Mouse (Mus musculus) embryonic facial prominence, embryonic 12.5 days (tissue): ENCODE results near the gene Slc25a1. TPM values are rescaled to one million over a fixed set of nuclear protein-coding genes. Genes with fewer than 3 reads are reported as not detected.
"Not testable (repeated sequence)": the region's sequence is repeated elsewhere in the genome, so short reads cannot be mapped to it uniquely, and the experiment has no call there.

Experiments
- ATAC-seq: fragments of 200-750 bp; cut with Nextera tagmentation; 2 replicates; pipeline ENCODE4 v1.8.0; 2017; ENCODE audit not compliant: insufficient number of reproducible peaks, insufficient read depth, low FRiP score, low TSS enrichment
- H3K27ac ChIP-seq: fragments of 300-500 bp; sonication (generic); 2 replicates; pipeline ENCODE4 v1.5.1; 2016; ENCODE audit warnings: mild to moderate bottlenecking
- H3K27me3 ChIP-seq: fragments of 300-500 bp; sonication (generic); 2 replicates; pipeline ENCODE4 v1.6.1; 2016; ENCODE audit warnings: mild to moderate bottlenecking, moderate library complexity
- H3K36me3 ChIP-seq: fragments of 300-500 bp; sonication (generic); 2 replicates; pipeline ENCODE4 v1.6.1; 2016; ENCODE audit warnings: mild to moderate bottlenecking
- H3K4me1 ChIP-seq: fragments of 300-500 bp; sonication (generic); 2 replicates; pipeline ENCODE4 v1.6.1; 2016
- H3K4me2 ChIP-seq: fragments of 300-500 bp; sonication (generic); replicated peaks from 2 replicates; pipeline ENCODE4 v1.6.1; 2016; ENCODE audit warnings: mild to moderate bottlenecking, moderate library complexity
- H3K4me3 ChIP-seq: fragments of 300-500 bp; sonication (generic); 2 replicates; pipeline ENCODE4 v1.5.1; 2016; ENCODE audit warnings: mild to moderate bottlenecking
- H3K9ac ChIP-seq: fragments of 300-500 bp; sonication (generic); 2 replicates; pipeline ENCODE4 v1.6.1; 2016; ENCODE audit warnings: mild to moderate bottlenecking, moderate library complexity
- H3K9me3 ChIP-seq: fragments of 300-500 bp; sonication (generic); 2 replicates; pipeline ENCODE4 v1.6.1; 2016; ENCODE audit warnings: mild to moderate bottlenecking, moderate library complexity
- WGBS: fragments of 180-500 bp; shearing (Covaris S2); methylation state at CpG from one replicate; pipeline ENCODE4 v1.1.7; 2016; 5-methylcytosine and 5-hydroxymethylcytosine counted together
- polyA plus RNA-seq: library from polyadenylated mRNA; unstranded; fragments of >200 nt; fragmentation: Nextera tagmentation; extraction: Ambion mirVana; gene quantifications from 2 replicates; pipeline ENCODE4 v1.2.1, GENCODE M21; 2016

The Slc25a1 gene
- 88.5 and 89.5 TPM in 2 replicates for polyA plus RNA-seq

- Histone ChIP-seq H3K4me1 (peaks cover 9% of the 10 kb centered on the region; the same call in 1 of the 2 replicates), H3K27ac (peak within 1 kb of the TSS; percentile 36), H3K9me3 (no peaks in the 10 kb centered on the region), H3K36me3 (peaks cover 13% of the 10 kb centered on the region; the same call in 1 of the 2 replicates), H3K4me2 (peak within 1 kb of the TSS; percentile 92), H3K27me3 (no peaks in the 10 kb centered on the region), H3K4me3 (peak within 1 kb of the TSS; percentile 67), H3K9ac (peak within 1 kb of the TSS; percentile 81)
- ATAC-seq: peak; percentile 62
- WGBS: under 1% methylated on average over 41 of the region's 47 CpGs
These were observed at the start of gene Slc25a1 for GRCm38 (mm10) chr16:17928087-17928580. Gene Slc25a1, minus strand, starts transcription at chr16:17928219.

GRCm38 (mm10) chr16:17971853-17972252, 43.8 kb upstream of the Slc25a1 start:
- no peak overlapping the region for H3K27ac ChIP-seq
- no peaks in the 10 kb centered on the region for H3K36me3 ChIP-seq
- H3K4me1 ChIP-seq: no peaks in the 10 kb centered on the region
- no peak overlapping the region for H3K4me3 ChIP-seq
- ATAC-seq: no peak
- H3K27me3 ChIP-seq: 0 out of 2 replicates have a peak, but pooled peaks cover 3% of the 10 kb centered on the region
- H3K9ac ChIP-seq: no peak overlapping the region
- H3K4me2 ChIP-seq: no peak overlapping the region
- no peaks in the 10 kb centered on the region for H3K9me3 ChIP-seq
- WGBS: 71% methylated on average over 5 of the region's 5 CpGs

GRCm38 (mm10) chr16:17962091-17962490, 34.1 kb upstream of the Slc25a1 start:
- Histone ChIP-seq H3K36me3 (no peaks in the 10 kb centered on the region), H3K4me2 (no peak overlapping the region), H3K4me3 (no peak overlapping the region), H3K9ac (no peak overlapping the region), H3K9me3 (no peaks in the 10 kb centered on the region), H3K27me3 (no peaks in the 10 kb centered on the region), H3K4me1 (no peaks in the 10 kb centered on the region), H3K27ac (no peak overlapping the region)
- 73% methylated on average over 7 of the region's 7 CpGs for WGBS
- ATAC-seq: no peak

- H3K36me3 ChIP-seq, ATAC-seq, H3K9ac ChIP-seq, H3K4me1 ChIP-seq, H3K27ac ChIP-seq, H3K27me3 ChIP-seq, H3K9me3 ChIP-seq, H3K4me3 ChIP-seq, H3K4me2 ChIP-seq: not testable (repeated sequence)
- WGBS: 95% methylated on average over 17 of the region's 17 CpGs
These were observed 28.1 kb upstream of the Slc25a1 start for GRCm38 (mm10) chr16:17956052-17956638.

- ATAC-seq: no peak
- H3K4me3 ChIP-seq: no peak overlapping the region
- H3K9me3 ChIP-seq: 0 out of 2 replicates have a peak, but pooled peaks cover 3% of the 10 kb centered on the region
- H3K4me2 ChIP-seq: no peak overlapping the region
- no peak overlapping the region for H3K27ac ChIP-seq
- no peaks in the 10 kb centered on the region for H3K36me3 ChIP-seq
- H3K27me3 ChIP-seq: no peaks in the 10 kb centered on the region
- H3K9ac ChIP-seq: no peak overlapping the region
- 83% methylated on average over 3 of the region's 4 CpGs for whole genome bisulfite sequencing
- H3K4me1 ChIP-seq: no peaks in the 10 kb centered on the region
These were observed 23.6 kb upstream of the Slc25a1 start for GRCm38 (mm10) chr16:17951618-17952017.

- Histone ChIP-seq H3K27ac (no peak overlapping the region), H3K9me3 (no peaks in the 10 kb centered on the region), H3K27me3 (no peaks in the 10 kb centered on the region), H3K4me2 (no peak overlapping the region), H3K4me3 (no peak overlapping the region), H3K4me1 (no peaks in the 10 kb centered on the region), H3K9ac (no peak overlapping the region), H3K36me3 (no peaks in the 10 kb centered on the region)
- ATAC-seq: no peak
- WGBS: 40% methylated on average over 4 of the region's 4 CpGs
These were observed 22.0 kb upstream of the Slc25a1 start for GRCm38 (mm10) chr16:17950068-17950467.

- no peak overlapping the region for H3K9ac ChIP-seq
- WGBS: 28% methylated on average over 2 of the region's 2 CpGs
These were observed 21.4 kb upstream of the Slc25a1 start for GRCm38 (mm10) chr16:17949421-17949877.

GRCm38 (mm10) chr16:17945081-17945831, 17.2 kb upstream of the Slc25a1 start:
- WGBS: 69% methylated on average over 7 of the region's 7 CpGs
- H3K27me3 ChIP-seq: no peaks in the 10 kb centered on the region
- H3K4me1 ChIP-seq: no peaks in the 10 kb centered on the region
- H3K9me3 ChIP-seq: no peaks in the 10 kb centered on the region
- H3K27ac ChIP-seq: no peak overlapping the region
- no peak overlapping the region for H3K4me2 ChIP-seq
- no peak for ATAC-seq
- H3K4me3 ChIP-seq: no peak overlapping the region
- H3K9ac ChIP-seq: no peak overlapping the region
- no peaks in the 10 kb centered on the region for H3K36me3 ChIP-seq

More at GRCm38 (mm10) chr16:17949421-17949877, 21.4 kb upstream of the Slc25a1 start:
- H3K4me2 ChIP-seq: no peak overlapping the region
- H3K27ac ChIP-seq: no peak overlapping the region
- peak; percentile 64; the same call in 1 of the 2 replicates for ATAC-seq
- no peaks in the 10 kb centered on the region for H3K36me3 ChIP-seq
- H3K9me3 ChIP-seq: no peaks in the 10 kb centered on the region
- H3K27me3 ChIP-seq: no peaks in the 10 kb centered on the region
- no peaks in the 10 kb centered on the region for H3K4me1 ChIP-seq
- no peak overlapping the region for H3K4me3 ChIP-seq

GRCm38 (mm10) chr16:17943466-17943865, 15.4 kb upstream of the Slc25a1 start:
- H3K9ac ChIP-seq: no peak overlapping the region
- no peaks in the 10 kb centered on the region for H3K36me3 ChIP-seq
- ATAC-seq: no peak
- H3K27me3 ChIP-seq: no peaks in the 10 kb centered on the region; the same call in 1 of the 2 replicates
- H3K9me3 ChIP-seq: no peaks in the 10 kb centered on the region
- no peak overlapping the region for H3K4me3 ChIP-seq
- H3K4me2 ChIP-seq: no peak overlapping the region
- H3K4me1 ChIP-seq: no peaks in the 10 kb centered on the region
- H3K27ac ChIP-seq: no peak overlapping the region
- 60% methylated on average over 8 of the region's 8 CpGs for WGBS

- no peak overlapping the region for H3K4me2 ChIP-seq
- H3K4me3 ChIP-seq: no peak overlapping the region
- no peak for ATAC-seq
- H3K4me1 ChIP-seq: no peaks in the 10 kb centered on the region
- H3K27me3 ChIP-seq: peaks cover 10% of the 10 kb centered on the region
- no peak overlapping the region for H3K27ac ChIP-seq
- WGBS: 59% methylated on average over 9 of the region's 9 CpGs
- H3K9me3 ChIP-seq: no peaks in the 10 kb centered on the region
- no peaks in the 10 kb centered on the region for H3K36me3 ChIP-seq
- H3K9ac ChIP-seq: no peak overlapping the region
These were observed 11.3 kb upstream of the Slc25a1 start for GRCm38 (mm10) chr16:17939255-17939751.

GRCm38 (mm10) chr16:17938821-17939220, 10.8 kb upstream of the Slc25a1 start:
- Histone ChIP-seq H3K9me3 (no peaks in the 10 kb centered on the region), H3K4me2 (no peak overlapping the region), H3K27ac (no peak overlapping the region), H3K9ac (no peak overlapping the region), H3K27me3 (peaks cover 14% of the 10 kb centered on the region), H3K36me3 (no peaks in the 10 kb centered on the region), H3K4me3 (no peak overlapping the region), H3K4me1 (no peaks in the 10 kb centered on the region)
- ATAC-seq: no peak
- 11% methylated on average over 7 of the region's 7 CpGs for WGBS

GRCm38 (mm10) chr16:17938187-17938586, 10.2 kb upstream of the Slc25a1 start:
- Histone ChIP-seq H3K27ac (no peak overlapping the region), H3K4me2 (no peak overlapping the region), H3K4me1 (no peaks in the 10 kb centered on the region), H3K27me3 (peaks cover 15% of the 10 kb centered on the region), H3K9me3 (no peaks in the 10 kb centered on the region), H3K4me3 (no peak overlapping the region), H3K36me3 (no peaks in the 10 kb centered on the region), H3K9ac (no peak overlapping the region)
- ATAC-seq: no peak
- WGBS: 78% methylated on average over 7 of the region's 7 CpGs
